Mouse (Mus musculus) forebrain, embryonic 15.5 days (tissue): ENCODE measurements around the gene Tspan7. TPM values are rescaled to one million over a fixed set of nuclear protein-coding genes. Genes with fewer than 3 reads are reported as not detected.

Source experiments
- ATAC-seq: fragments of 200-750 bp; cut with Nextera tagmentation; replicated peaks from 2 replicates; pipeline ENCODE4 v1.8.0; 2017; ENCODE audit warnings: mild to moderate bottlenecking, moderate TSS enrichment, moderate library complexity
- H3K27ac ChIP-seq: fragments of 300-500 bp; sonication (generic); replicated peaks from 2 replicates; pipeline ENCODE4 v1.5.1; 2015; ENCODE audit warnings: mild to moderate bottlenecking, inconsistent platforms
- H3K27me3 ChIP-seq: fragments of 300-500 bp; sonication (generic); 2 replicates; pipeline ENCODE4 v1.6.1; 2015; ENCODE audit warnings: inconsistent platforms
- H3K36me3 ChIP-seq: fragments of 300-500 bp; sonication (generic); 2 replicates; pipeline ENCODE4 v1.6.1; 2015; ENCODE audit warnings: mild to moderate bottlenecking, inconsistent platforms
- H3K4me1 ChIP-seq: fragments of 300-500 bp; sonication (generic); 2 replicates; pipeline ENCODE4 v1.6.1; 2015; ENCODE audit warnings: inconsistent platforms
- H3K4me2 ChIP-seq: fragments of 300-500 bp; sonication (generic); replicated peaks from 2 replicates; pipeline ENCODE4 v1.6.1; 2015; ENCODE audit warnings: mild to moderate bottlenecking, inconsistent platforms
- H3K4me3 ChIP-seq: fragments of 300-500 bp; sonication (generic); 2 replicates; pipeline ENCODE4 v1.5.1; 2015; ENCODE audit warnings: mild to moderate bottlenecking, inconsistent platforms
- H3K9ac ChIP-seq: fragments of 300-500 bp; sonication (generic); replicated peaks from 2 replicates; pipeline ENCODE4 v1.6.1; 2015; ENCODE audit warnings: mild to moderate bottlenecking, inconsistent platforms
- H3K9me3 ChIP-seq: fragments of 300-500 bp; sonication (generic); 2 replicates; pipeline ENCODE4 v1.6.1; 2016; ENCODE audit warnings: inconsistent platforms
- WGBS: fragments of 180-500 bp; shearing (Covaris S2); methylation state at CpG from one replicate; pipeline ENCODE4 v1.1.7; 2015; ENCODE audit warnings: mixed read lengths; 5-methylcytosine and 5-hydroxymethylcytosine counted together
- polyA plus RNA-seq: library from polyadenylated mRNA; unstranded; fragments of >200 nt; fragmentation: Nextera tagmentation; extraction: Ambion mirVana; gene quantifications from 2 replicates; pipeline ENCODE4 v1.2.1, GENCODE M21; 2015

Gene Tspan7
- polyA plus RNA-seq, 1 experiment from 2014 or later, result 294 TPM

- 61% methylated on average over 2 of the region's 2 CpGs for WGBS
- Histone ChIP-seq H3K27ac (no peak overlapping the region), H3K27me3 (no peaks in the 10 kb centered on the region), H3K4me1 (no peaks in the 10 kb centered on the region), H3K9ac (no peak overlapping the region), H3K36me3 (no peaks in the 10 kb centered on the region), H3K9me3 (no peaks in the 10 kb centered on the region), H3K4me2 (no peak overlapping the region), H3K4me3 (no peak overlapping the region)
- no peak for ATAC-seq
Observed at GRCm38 (mm10) chrX:10558625-10559024, 73.7 kb downstream of the Tspan7 start.

GRCm38 (mm10) chrX:10565811-10566210 lies 80.9 kb downstream of the Tspan7 start:
- Histone ChIP-seq H3K4me1 (no peaks in the 10 kb centered on the region), H3K4me3 (no peak overlapping the region), H3K9ac (no peak overlapping the region), H3K27ac (no peak overlapping the region), H3K4me2 (no peak overlapping the region), H3K27me3 (no peaks in the 10 kb centered on the region), H3K9me3 (no peaks in the 10 kb centered on the region), H3K36me3 (no peaks in the 10 kb centered on the region)
- WGBS, result 68% methylated on average over 3 of the region's 3 CpGs
- no peak for ATAC-seq

DNA sequence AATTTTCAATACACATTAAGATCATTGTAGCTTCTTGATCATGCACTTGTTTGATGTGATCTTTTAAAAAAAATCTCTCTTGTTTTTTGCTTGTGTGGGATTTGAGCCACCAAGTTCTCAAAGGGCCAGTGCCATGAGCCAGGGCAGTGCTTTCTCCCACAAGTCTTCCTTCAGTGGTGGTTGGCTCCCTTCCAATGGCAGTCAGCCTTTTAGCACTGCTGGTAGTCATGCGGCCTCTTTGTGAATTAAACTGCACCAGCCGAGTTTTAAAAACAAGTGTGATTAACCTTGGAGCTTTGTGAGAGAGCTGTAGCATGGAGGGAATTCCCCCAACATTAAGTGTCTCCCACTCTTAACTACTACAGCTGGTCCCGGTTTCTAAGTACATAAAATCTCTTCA lies 89.6 kb downstream of the Tspan7 start:
- ATAC-seq, result peak; percentile 49; the same call in 1 of the 2 replicates
- Histone ChIP-seq H3K27me3 (no peaks in the 10 kb centered on the region), H3K27ac (no peak overlapping the region), H3K9me3 (no peaks in the 10 kb centered on the region), H3K4me3 (no peak overlapping the region), H3K36me3 (no peaks in the 10 kb centered on the region), H3K9ac (no peak overlapping the region), H3K4me2 (no peak overlapping the region), H3K4me1 (peaks cover 18% of the 10 kb centered on the region)
- WGBS, result 31% methylated on average over 3 of the region's 3 CpGs

GRCm38 (mm10) chrX:10575406-10575805 lies 90.4 kb downstream of the Tspan7 start:
- no peak for ATAC-seq
- Histone ChIP-seq H3K36me3 (no peaks in the 10 kb centered on the region), H3K27me3 (no peaks in the 10 kb centered on the region), H3K9me3 (no peaks in the 10 kb centered on the region), H3K27ac (no peak overlapping the region), H3K4me3 (no peak overlapping the region), H3K4me2 (no peak overlapping the region), H3K4me1 (peaks cover 18% of the 10 kb centered on the region), H3K9ac (no peak overlapping the region)
- 45% methylated on average over 2 of the region's 2 CpGs for WGBS

DNA sequence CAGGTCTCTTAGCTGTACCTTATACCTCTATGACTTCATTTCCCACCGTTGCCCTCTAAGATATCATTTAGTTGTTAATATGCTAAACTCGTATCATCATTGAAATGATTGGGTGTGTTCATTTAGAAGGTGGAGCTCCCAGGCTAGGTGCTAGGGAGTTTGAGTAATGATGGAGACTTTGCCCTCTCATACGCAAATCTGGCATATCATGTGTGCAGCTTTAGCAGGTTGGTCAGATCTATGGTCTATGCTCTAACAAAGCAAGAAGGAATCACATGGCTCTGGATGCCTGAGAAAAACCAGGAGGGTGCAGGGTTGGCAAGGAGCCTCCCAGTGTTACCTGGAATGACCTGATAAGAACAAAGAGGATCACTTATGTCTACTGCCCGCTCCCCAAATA lies 91.4 kb downstream of the Tspan7 start:
- Histone ChIP-seq H3K27me3 (no peaks in the 10 kb centered on the region), H3K4me2 (no peak overlapping the region), H3K9ac (no peak overlapping the region), H3K27ac (no peak overlapping the region), H3K36me3 (no peaks in the 10 kb centered on the region), H3K4me3 (no peak overlapping the region), H3K9me3 (no peaks in the 10 kb centered on the region), H3K4me1 (peaks cover 18% of the 10 kb centered on the region)
- 71% methylated on average over 4 of the region's 4 CpGs for WGBS
- ATAC-seq, result no peak

- 0 out of 2 replicates have a peak, but pooled peaks have one; percentile 17 for ATAC-seq
- Histone ChIP-seq H3K4me1 (peaks cover 18% of the 10 kb centered on the region), H3K27me3 (no peaks in the 10 kb centered on the region), H3K27ac (no peak overlapping the region), H3K36me3 (no peaks in the 10 kb centered on the region), H3K9me3 (no peaks in the 10 kb centered on the region), H3K4me3 (no peak overlapping the region), H3K4me2 (no peak overlapping the region), H3K9ac (no peak overlapping the region)
- 18% methylated on average over 1 of the region's 1 CpGs for WGBS
Observed at GRCm38 (mm10) chrX:10577356-10577755, 92.4 kb downstream of the Tspan7 start.

DNA sequence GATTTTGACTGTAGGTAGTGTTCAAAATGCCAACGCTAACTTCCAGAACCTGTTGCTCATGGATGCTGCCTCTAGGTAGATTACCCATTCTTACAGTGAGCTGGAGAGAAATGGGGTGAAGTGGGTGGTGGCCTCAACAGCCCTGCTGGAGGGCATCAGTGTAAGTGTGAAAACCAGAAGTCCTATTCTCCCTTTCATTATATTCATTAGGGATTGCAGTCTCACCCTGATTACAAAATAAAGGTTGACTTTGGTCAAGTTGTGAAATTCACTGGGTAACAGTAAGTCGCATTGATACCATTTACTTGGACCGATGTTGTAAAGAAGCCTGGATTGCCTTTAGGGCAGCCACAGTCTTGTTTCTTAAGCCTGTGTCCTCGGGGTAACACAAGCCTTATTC lies 97.8 kb downstream of the Tspan7 start:
- Histone ChIP-seq H3K9ac (no peak overlapping the region), H3K4me3 (no peak overlapping the region), H3K4me1 (no peaks in the 10 kb centered on the region), H3K9me3 (no peaks in the 10 kb centered on the region), H3K4me2 (no peak overlapping the region), H3K27me3 (no peaks in the 10 kb centered on the region), H3K27ac (no peak overlapping the region), H3K36me3 (no peaks in the 10 kb centered on the region)
- WGBS, result 88% methylated on average over 4 of the region's 4 CpGs
- ATAC-seq, result no peak

- peaks cover 4% of the 10 kb centered on the region for H3K36me3 ChIP-seq
- H3K4me3 ChIP-seq, result no peak overlapping the region
- no peaks in the 10 kb centered on the region for H3K4me1 ChIP-seq
- 73% methylated on average over 3 of the region's 3 CpGs for whole genome bisulfite sequencing
- no peak overlapping the region for H3K4me2 ChIP-seq
- H3K9ac ChIP-seq, result no peak overlapping the region
- no peak overlapping the region for H3K27ac ChIP-seq
- H3K9me3 ChIP-seq, result no peaks in the 10 kb centered on the region
- no peaks in the 10 kb centered on the region for H3K27me3 ChIP-seq
- ATAC-seq, result no peak
Observed at GRCm38 (mm10) chrX:10592244-10592643, 107.3 kb downstream of the Tspan7 start.

- Histone ChIP-seq H3K4me3 (no peak overlapping the region), H3K36me3 (peaks cover 4% of the 10 kb centered on the region), H3K9ac (no peak overlapping the region), H3K27ac (no peak overlapping the region), H3K9me3 (no peaks in the 10 kb centered on the region), H3K4me2 (no peak overlapping the region), H3K27me3 (no peaks in the 10 kb centered on the region), H3K4me1 (no peaks in the 10 kb centered on the region)
- 95% methylated on average over 7 of the region's 7 CpGs for WGBS
- no peak for ATAC-seq
Observed at GRCm38 (mm10) chrX:10593561-10593960, 108.6 kb downstream of the Tspan7 start.

GRCm38 (mm10) chrX:10617119-10617518 lies 132.2 kb downstream of the Tspan7 start:
- 19% methylated on average over 5 of the region's 5 CpGs for WGBS
- no peaks in the 10 kb centered on the region for H3K27me3 ChIP-seq
- no peaks in the 10 kb centered on the region for H3K4me1 ChIP-seq
- ATAC-seq, result no peak
- H3K9me3 ChIP-seq, result no peaks in the 10 kb centered on the region
- no peak overlapping the region for H3K27ac ChIP-seq
- no peak overlapping the region for H3K4me3 ChIP-seq
- no peaks in the 10 kb centered on the region for H3K36me3 ChIP-seq
- H3K9ac ChIP-seq, result no peak overlapping the region
- H3K4me2 ChIP-seq, result no peak overlapping the region

GRCm38 (mm10) chrX:10641062-10641461 lies 156.1 kb downstream of the Tspan7 start:
- H3K9ac ChIP-seq, result no peak overlapping the region
- no peaks in the 10 kb centered on the region for H3K36me3 ChIP-seq
- no peak for ATAC-seq
- H3K27me3 ChIP-seq, result no peaks in the 10 kb centered on the region
- H3K9me3 ChIP-seq, result no peaks in the 10 kb centered on the region
- H3K4me1 ChIP-seq, result no peaks in the 10 kb centered on the region
- no peak overlapping the region for H3K4me3 ChIP-seq
- H3K4me2 ChIP-seq, result no peak overlapping the region
- H3K27ac ChIP-seq, result no peak overlapping the region
